ENCODE assay signal across 24 mouse cellular contexts in the genomic region with DNA sequence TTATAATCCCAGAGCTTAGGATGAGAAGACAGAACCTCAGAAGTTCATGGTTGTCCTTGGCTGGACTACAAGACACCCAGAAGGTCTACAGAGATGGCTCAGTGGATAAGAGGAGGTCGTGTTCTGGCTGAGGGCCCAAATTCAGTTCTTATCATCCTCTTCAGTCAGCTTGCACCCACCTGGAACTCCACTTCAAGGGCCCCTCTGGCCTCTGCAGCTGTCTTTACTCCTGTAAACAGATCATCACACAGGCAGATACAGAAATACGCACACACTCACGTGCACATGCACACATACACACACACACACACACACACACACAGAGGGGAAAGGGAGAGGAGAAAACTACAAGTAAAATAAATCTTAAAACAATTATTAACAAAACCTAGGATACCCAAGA.
"Had no signal": no experiment of that assay in that cellular context is flagged by ENCODE, and none has a peak within 500 bp of the region (broad histone marks: within the 10 kb centered on the region; RNA-seq: fewer than 3 reads in every experiment).

No protein-coding gene starts in this region.

- DNase-seq: forebrain, postnatal 0 days; gastrocnemius, postnatal 14 days; gastrocnemius, postnatal 36 days; heart, adult 18-20 months; heart, postnatal 14 days; heart, postnatal 36 days; kidney, adult 11 months; kidney, adult 2 months; kidney, adult 9 months; kidney, postnatal 10 days; kidney, postnatal 25 days; kidney, postnatal 4 days; liver had no signal

- H3K4me3 ChIP-seq: heart, embryonic 13.5 days; heart, embryonic 15.5 days; hindbrain, embryonic 13.5 days; hindbrain, embryonic 15.5 days; layer of hippocampus, adult 2 months; left cerebral cortex, adult 2 months; limb, embryonic 10.5 days; limb, embryonic 12.5 days had no signal

- H3K27ac ChIP-seq: heart, embryonic 13.5 days; heart, embryonic 15.5 days; hindbrain, embryonic 13.5 days; hindbrain, embryonic 15.5 days; hindbrain, postnatal 0 days; layer of hippocampus, adult 2 months; left cerebral cortex, adult 2 months; limb, embryonic 10.5 days; limb, embryonic 12.5 days had no signal

- H3K27me3 ChIP-seq: heart, embryonic 13.5 days; heart, embryonic 15.5 days; hindbrain, embryonic 13.5 days; hindbrain, embryonic 15.5 days; limb, embryonic 12.5 days had no signal

- H3K36me3 ChIP-seq: heart, embryonic 13.5 days; heart, embryonic 15.5 days; hindbrain, embryonic 13.5 days; hindbrain, embryonic 15.5 days; limb, embryonic 10.5 days; limb, embryonic 12.5 days had no signal

- H3K4me2 ChIP-seq: heart, embryonic 11.5 days; heart, embryonic 13.5 days; heart, embryonic 15.5 days; hindbrain, embryonic 13.5 days; hindbrain, embryonic 15.5 days; limb, embryonic 12.5 days had no signal

- H3K9me3 ChIP-seq: heart, embryonic 13.5 days; heart, embryonic 15.5 days; hindbrain, embryonic 13.5 days; hindbrain, embryonic 15.5 days; limb, embryonic 10.5 days; limb, embryonic 12.5 days had no signal

- ATAC-seq: forebrain, postnatal 0 days; hindbrain, postnatal 0 days; intestine, embryonic 16.5 days had no signal

- H3K9ac ChIP-seq: forebrain, postnatal 0 days; heart, embryonic 13.5 days; heart, embryonic 15.5 days; hindbrain, embryonic 13.5 days; hindbrain, embryonic 15.5 days; limb, embryonic 12.5 days had no signal

- H3K4me1 ChIP-seq: heart, embryonic 13.5 days; heart, embryonic 15.5 days; hindbrain, embryonic 13.5 days; limb, embryonic 12.5 days had no signal
